Mouse (Mus musculus) liver, embryonic 12.5 days (tissue): Measurements from ENCODE around the gene Hjurp. TPM values are rescaled to one million over a fixed set of nuclear protein-coding genes. Genes with fewer than 3 reads are reported as not detected.
A peak's percentile ranks its signal among the peaks of the same experiment; 100 is the strongest.

Experiments
- ATAC-seq: fragments of 200-750 bp; cut with Nextera tagmentation; 2 replicates; pipeline ENCODE4 v1.8.0; 2017; ENCODE audit warnings: moderate number of reproducible peaks, mild to moderate bottlenecking, moderate library complexity
- H3K27ac ChIP-seq: fragments of 300-500 bp; sonication (generic); 2 replicates; pipeline ENCODE4 v1.5.1; 2016; ENCODE audit warnings: mild to moderate bottlenecking
- H3K27me3 ChIP-seq: fragments of 300-500 bp; sonication (generic); replicated peaks from 2 replicates; pipeline ENCODE4 v1.6.1; 2016; ENCODE audit warnings: mild to moderate bottlenecking, moderate library complexity
- H3K36me3 ChIP-seq: fragments of 300-500 bp; sonication (generic); 2 replicates; pipeline ENCODE4 v1.6.1; 2016; ENCODE audit warnings: mild to moderate bottlenecking, moderate library complexity
- H3K4me1 ChIP-seq: fragments of 300-500 bp; sonication (generic); 2 replicates; pipeline ENCODE4 v1.6.1; 2016
- H3K4me2 ChIP-seq: fragments of 300-500 bp; sonication (generic); 2 replicates; pipeline ENCODE4 v1.6.1; 2016; ENCODE audit warnings: mild to moderate bottlenecking, moderate library complexity
- H3K4me3 ChIP-seq: fragments of 300-500 bp; sonication (generic); 2 replicates; pipeline ENCODE4 v1.5.1; 2016; ENCODE audit warnings: mild to moderate bottlenecking, moderate library complexity
- H3K9ac ChIP-seq: fragments of 300-500 bp; sonication (generic); 2 replicates; pipeline ENCODE4 v1.6.1; 2016; ENCODE audit warnings: mild to moderate bottlenecking, moderate library complexity
- H3K9me3 ChIP-seq: fragments of 300-500 bp; sonication (generic); replicated peaks from 2 replicates; pipeline ENCODE4 v1.6.1; 2016; ENCODE audit warnings: mild to moderate bottlenecking, moderate library complexity
- WGBS: fragments of 180-500 bp; shearing (Covaris S2); methylation state at CpG from one replicate; pipeline ENCODE4 v1.1.7; 2016; ENCODE audit not compliant: insufficient replicate concordance; 5-methylcytosine and 5-hydroxymethylcytosine counted together
- polyA plus RNA-seq: library from polyadenylated mRNA; unstranded; fragments of >200 nt; fragmentation: Nextera tagmentation; extraction: Ambion mirVana; gene quantifications from 2 replicates; pipeline ENCODE4 v1.2.1, GENCODE M21; 2016

Hjurp gene
- polyA plus RNA-seq, 1 experiment from 2014 or later = 106 TPM

- Histone ChIP-seq H3K4me2 (no peak overlapping the region), H3K9me3 (peaks cover 88% of the 10 kb centered on the region), H3K4me1 (no peaks in the 10 kb centered on the region), H3K4me3 (no peak overlapping the region), H3K27ac (no peak overlapping the region), H3K27me3 (no peaks in the 10 kb centered on the region), H3K36me3 (no peaks in the 10 kb centered on the region), H3K9ac (no peak overlapping the region)
- no peak for ATAC-seq
- WGBS = 63% methylated on average over 5 of the region's 5 CpGs
Measured at GRCm38 (mm10) chr1:88237311-88237710, 40.1 kb downstream of the Hjurp start.

GRCm38 (mm10) chr1:88235894-88236415 is 41.5 kb downstream of the Hjurp start:
- H3K9me3 ChIP-seq = peaks cover 93% of the 10 kb centered on the region
- H3K4me3 ChIP-seq = no peak overlapping the region
- no peaks in the 10 kb centered on the region for H3K4me1 ChIP-seq
- no peak for ATAC-seq
- no peak overlapping the region for H3K9ac ChIP-seq
- H3K27ac ChIP-seq = no peak overlapping the region
- WGBS = 42% methylated on average over 4 of the region's 4 CpGs
- H3K4me2 ChIP-seq = no peak overlapping the region
- H3K27me3 ChIP-seq = no peaks in the 10 kb centered on the region
- H3K36me3 ChIP-seq = no peaks in the 10 kb centered on the region

DNA sequence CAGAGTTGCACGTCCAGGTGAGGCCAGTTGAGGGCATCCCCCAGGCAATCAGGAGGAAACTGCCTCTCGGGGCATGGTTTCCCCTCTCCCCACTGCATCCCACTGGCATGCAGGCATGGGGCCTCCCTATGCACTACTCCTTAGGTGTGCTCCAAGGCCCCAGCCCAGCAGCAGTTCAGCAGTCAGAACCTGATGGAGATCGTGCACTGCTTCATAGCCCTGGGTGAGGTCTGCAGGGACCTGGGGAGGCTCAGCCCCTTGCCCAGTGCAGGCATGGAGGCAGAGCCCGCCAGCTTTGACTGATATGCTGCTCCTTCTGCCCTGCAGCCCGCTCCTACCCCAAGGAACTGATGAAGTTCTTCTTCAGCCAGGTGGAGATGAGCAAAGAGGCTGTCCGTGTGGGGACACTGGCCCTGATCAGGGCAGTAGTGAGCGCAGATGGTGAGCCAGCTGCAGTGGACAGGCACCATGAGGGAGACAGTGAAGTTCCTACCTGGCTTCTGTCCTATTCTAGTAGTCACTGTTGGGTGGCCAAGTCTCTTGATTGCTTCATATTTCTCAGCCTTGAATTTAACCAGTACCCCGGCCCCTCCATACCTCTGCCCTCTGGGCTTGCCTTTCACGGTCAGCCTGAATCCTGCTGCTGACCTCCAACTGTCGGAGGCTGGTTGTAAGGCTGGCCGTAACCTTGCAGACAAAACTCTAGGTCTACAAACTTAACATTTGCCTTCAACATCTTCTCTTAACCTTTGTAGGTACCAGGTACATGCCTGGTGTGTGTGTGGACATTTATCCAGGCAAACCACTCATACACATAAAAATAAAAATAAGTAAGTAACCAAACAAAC is 42.2 kb downstream of the Hjurp start:
- Histone ChIP-seq H3K4me2 (no peak overlapping the region), H3K27me3 (no peaks in the 10 kb centered on the region), H3K4me1 (no peaks in the 10 kb centered on the region), H3K4me3 (no peak overlapping the region), H3K9me3 (peaks cover 93% of the 10 kb centered on the region), H3K27ac (no peak overlapping the region), H3K9ac (no peak overlapping the region), H3K36me3 (no peaks in the 10 kb centered on the region)
- peak; percentile 13; the same call in 1 of the 2 replicates for ATAC-seq
- 47% methylated on average over 11 of the region's 11 CpGs for WGBS

DNA sequence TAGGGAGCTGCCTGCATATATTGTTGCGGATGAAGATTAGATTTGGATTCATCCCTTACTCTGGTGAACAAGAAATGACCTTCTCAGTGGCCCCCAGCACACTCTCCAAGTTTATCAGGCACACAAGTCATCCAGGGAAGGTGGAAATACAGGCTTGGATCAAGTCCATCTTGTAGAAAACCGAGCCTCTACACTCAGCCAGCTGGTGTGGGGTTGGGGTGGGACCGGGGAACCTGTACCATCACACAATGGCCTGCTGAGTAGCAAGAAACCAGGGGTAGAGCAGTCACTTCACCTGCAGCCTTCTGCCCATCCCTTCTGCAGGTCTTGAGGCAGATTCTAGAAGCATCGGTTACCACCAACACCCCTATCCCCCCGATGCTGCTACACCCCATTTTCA is 42.8 kb downstream of the Hjurp start:
- no peaks in the 10 kb centered on the region for H3K36me3 ChIP-seq
- peaks cover 93% of the 10 kb centered on the region for H3K9me3 ChIP-seq
- H3K4me3 ChIP-seq = no peak overlapping the region
- H3K9ac ChIP-seq = no peak overlapping the region
- H3K4me1 ChIP-seq = no peaks in the 10 kb centered on the region
- H3K4me2 ChIP-seq = no peak overlapping the region
- no peak overlapping the region for H3K27ac ChIP-seq
- H3K27me3 ChIP-seq = no peaks in the 10 kb centered on the region
- ATAC-seq = no peak
- 31% methylated on average over 5 of the region's 5 CpGs for WGBS

GRCm38 (mm10) chr1:88234248-88234610 is 43.2 kb downstream of the Hjurp start:
- Histone ChIP-seq H3K4me2 (no peak overlapping the region), H3K9ac (no peak overlapping the region), H3K4me3 (no peak overlapping the region), H3K9me3 (peaks cover 93% of the 10 kb centered on the region), H3K36me3 (no peaks in the 10 kb centered on the region), H3K27me3 (no peaks in the 10 kb centered on the region), H3K27ac (no peak overlapping the region), H3K4me1 (no peaks in the 10 kb centered on the region)
- 47% methylated on average over 4 of the region's 4 CpGs for WGBS
- ATAC-seq = no peak

- peaks cover 90% of the 10 kb centered on the region for H3K9me3 ChIP-seq
Measured at GRCm38 (mm10) chr1:88233421-88234247, 43.8 kb downstream of the Hjurp start.

GRCm38 (mm10) chr1:88232664-88233380 is 44.6 kb downstream of the Hjurp start:
- Histone ChIP-seq H3K4me3 (no peak overlapping the region), H3K27ac (no peak overlapping the region), H3K4me1 (no peaks in the 10 kb centered on the region), H3K4me2 (no peak overlapping the region), H3K36me3 (no peaks in the 10 kb centered on the region), H3K27me3 (no peaks in the 10 kb centered on the region), H3K9ac (no peak overlapping the region), H3K9me3 (peaks cover 90% of the 10 kb centered on the region)
- no peak for ATAC-seq
- 38% methylated on average over 3 of the region's 3 CpGs for WGBS

More at GRCm38 (mm10) chr1:88233421-88234247, 43.8 kb downstream of the Hjurp start:
- H3K4me3 ChIP-seq = no peak overlapping the region
- no peak overlapping the region for H3K27ac ChIP-seq
- no peak overlapping the region for H3K4me2 ChIP-seq
- H3K27me3 ChIP-seq = no peaks in the 10 kb centered on the region
- WGBS = 52% methylated on average over 14 of the region's 14 CpGs
- no peaks in the 10 kb centered on the region for H3K4me1 ChIP-seq
- no peak for ATAC-seq
- H3K36me3 ChIP-seq = no peaks in the 10 kb centered on the region
- H3K9ac ChIP-seq = no peak overlapping the region

GRCm38 (mm10) chr1:88231803-88232499 is 45.5 kb downstream of the Hjurp start:
- no peaks in the 10 kb centered on the region for H3K36me3 ChIP-seq
- H3K4me2 ChIP-seq = no peak overlapping the region
- 50% methylated on average over 7 of the region's 7 CpGs for WGBS
- no peak overlapping the region for H3K9ac ChIP-seq
- no peaks in the 10 kb centered on the region for H3K4me1 ChIP-seq
- H3K4me3 ChIP-seq = no peak overlapping the region
- H3K27me3 ChIP-seq = no peaks in the 10 kb centered on the region
- ATAC-seq = no peak
- no peak overlapping the region for H3K27ac ChIP-seq
- peaks cover 88% of the 10 kb centered on the region for H3K9me3 ChIP-seq

GRCm38 (mm10) chr1:88230981-88231802 is 46.2 kb downstream of the Hjurp start:
- no peak for ATAC-seq
- Histone ChIP-seq H3K4me1 (no peaks in the 10 kb centered on the region), H3K9me3 (peaks cover 90% of the 10 kb centered on the region), H3K4me2 (no peak overlapping the region), H3K27ac (no peak overlapping the region), H3K36me3 (no peaks in the 10 kb centered on the region), H3K27me3 (no peaks in the 10 kb centered on the region), H3K4me3 (no peak overlapping the region), H3K9ac (no peak overlapping the region)
- 61% methylated on average over 6 of the region's 6 CpGs for WGBS

DNA sequence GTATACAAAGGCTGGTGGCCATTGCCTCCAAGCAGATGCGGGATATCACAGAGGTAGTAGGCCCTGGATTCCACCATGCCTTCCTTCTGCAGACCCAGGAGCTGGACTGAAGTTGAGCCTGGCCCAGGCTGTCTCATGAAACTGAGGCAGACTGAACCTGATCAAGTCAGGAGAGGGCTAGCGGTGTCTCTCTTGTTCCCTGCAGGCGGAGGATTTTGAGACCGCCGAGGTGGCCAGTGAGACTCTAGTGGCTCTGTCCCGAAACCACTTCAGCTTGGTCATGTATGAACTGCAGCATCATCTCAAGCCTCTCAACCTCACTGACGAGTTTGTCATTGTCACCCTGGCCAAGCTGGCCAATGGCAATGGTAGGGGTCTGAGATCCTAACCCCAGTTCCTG is 47.0 kb downstream of the Hjurp start:
- no peak for ATAC-seq

GRCm38 (mm10) chr1:88229986-88230385 is 47.4 kb downstream of the Hjurp start:
- Histone ChIP-seq H3K27ac (no peak overlapping the region), H3K9ac (no peak overlapping the region), H3K4me2 (no peak overlapping the region), H3K27me3 (no peaks in the 10 kb centered on the region), H3K36me3 (no peaks in the 10 kb centered on the region), H3K9me3 (peaks cover 88% of the 10 kb centered on the region), H3K4me3 (no peak overlapping the region), H3K4me1 (no peaks in the 10 kb centered on the region)
- no peak for ATAC-seq
- WGBS = 60% methylated on average over 5 of the region's 5 CpGs

More for the DNA sequence above, 47.0 kb downstream of the Hjurp start:
- WGBS = 64% methylated on average over 7 of the region's 7 CpGs
- Histone ChIP-seq H3K4me3 (no peak overlapping the region), H3K9ac (no peak overlapping the region), H3K4me2 (no peak overlapping the region), H3K36me3 (no peaks in the 10 kb centered on the region), H3K27me3 (no peaks in the 10 kb centered on the region), H3K9me3 (peaks cover 91% of the 10 kb centered on the region), H3K27ac (no peak overlapping the region), H3K4me1 (no peaks in the 10 kb centered on the region)
